Comparison of ENCODE assay signal across 10 mouse cellular contexts in genomic region chr14:61346827-61347698, GRCm38 (mm10). TPM values are rescaled to one million over a fixed set of nuclear protein-coding genes. Genes with fewer than 3 reads are reported as not detected.
A peak's percentile ranks its signal among the peaks of the same experiment; 100 is the strongest.
DNase-seq lines count a peak whose midpoint lies in the region; ATAC-seq and TF ChIP-seq lines count a peak whose summit lies in the region.
"Had no signal": no experiment of that assay in that cellular context is flagged by ENCODE, and none has a peak within 500 bp of the region (broad histone marks: within the 10 kb centered on the region; RNA-seq: fewer than 3 reads in every experiment).

No protein-coding gene starts in this region.

- H3K27ac ChIP-seq in liver, embryonic 14.5 days: no peak overlapping the region
- no peak overlapping the region for H3K27ac ChIP-seq in liver, embryonic 12.5 days
- 0 out of 2 replicates have a peak overlapping the region, but pooled peaks have one; percentile 33 for H3K27ac ChIP-seq in forebrain, embryonic 14.5 days (ENCODE audit: low read depth, low read length)
- H3K27ac ChIP-seq: heart, embryonic 13.5 days; limb, embryonic 13.5 days had no signal

- H3K4me3 ChIP-seq in liver, embryonic 14.5 days (ENCODE audit: insufficient read depth in 1 of 2, low read depth in 2 of 2, low read length in 2 of 2): no peak overlapping the region
- H3K4me3 ChIP-seq in liver, embryonic 12.5 days: no peak overlapping the region
- no peak overlapping the region for H3K4me3 ChIP-seq in forebrain, embryonic 14.5 days (ENCODE audit: low read depth, low read length)
- H3K4me3 ChIP-seq: heart, embryonic 13.5 days; limb, embryonic 13.5 days had no signal

- WGBS in liver, embryonic 14.5 days (ENCODE audit: insufficient replicate concordance): 71% methylated on average over 10 of the region's 10 CpGs
- WGBS in liver, embryonic 12.5 days (ENCODE audit: insufficient replicate concordance): 74% methylated on average over 10 of the region's 10 CpGs
- 24% methylated on average over 10 of the region's 10 CpGs for WGBS in forebrain, embryonic 14.5 days

- no peak for ATAC-seq in liver, embryonic 14.5 days (ENCODE audit: insufficient read depth)
- no peak for ATAC-seq in liver, embryonic 12.5 days
- ATAC-seq in forebrain, embryonic 14.5 days: peak; percentile 97
- ATAC-seq in monocyte, adult 5-6 weeks (replicated peaks; ENCODE audit: insufficient number of reproducible peaks, low FRiP score, low TSS enrichment, poor library complexity, severe bottlenecking): no peak

- no peaks in the 10 kb centered on the region for H3K27me3 ChIP-seq in liver, embryonic 14.5 days (ENCODE audit: control insufficient read depth, insufficient read depth, low read length)
- H3K27me3 ChIP-seq in liver, embryonic 12.5 days (replicated peaks): no peaks in the 10 kb centered on the region
- H3K27me3 ChIP-seq in forebrain, embryonic 14.5 days (replicated peaks; ENCODE audit: control insufficient read depth, insufficient read depth, low read length): no peaks in the 10 kb centered on the region
- H3K27me3 ChIP-seq: heart, embryonic 13.5 days; limb, embryonic 13.5 days had no signal

- H3K4me2 ChIP-seq in liver, embryonic 14.5 days (ENCODE audit: low read depth): no peak overlapping the region
- H3K4me2 ChIP-seq in liver, embryonic 12.5 days: no peak overlapping the region
- no peak overlapping the region for H3K4me2 ChIP-seq in forebrain, embryonic 14.5 days (ENCODE audit: low read length)
- H3K4me2 ChIP-seq: heart, embryonic 13.5 days; limb, embryonic 13.5 days had no signal

- peak; percentile 40; the same call in 1 of the 2 replicates for TF ChIP-seq CTCF in liver, embryonic 14.5 days (IDR thresholded peaks at IDR 0.05; ENCODE audit: low read depth)

- H3K9me3 ChIP-seq in liver, embryonic 14.5 days (ENCODE audit: control insufficient read depth, low read length): no peaks in the 10 kb centered on the region
- no peaks in the 10 kb centered on the region for H3K9me3 ChIP-seq in liver, embryonic 12.5 days (replicated peaks)
- H3K9me3 ChIP-seq in forebrain, embryonic 14.5 days (replicated peaks; ENCODE audit: control insufficient read depth, low read length): no peaks in the 10 kb centered on the region
- H3K9me3 ChIP-seq: heart, embryonic 13.5 days; limb, embryonic 13.5 days had no signal

- no peak for TF ChIP-seq EP300 in liver, embryonic 14.5 days (IDR thresholded peaks at IDR 0.05; ENCODE audit: low read depth)

- peaks cover 0 to 4% of the 10 kb centered on the region in 2 experiments; a peak in 2 of 4 replicates for H3K4me1 ChIP-seq in liver, embryonic 14.5 days (replicated peaks; ENCODE audit: control insufficient read depth in 2 of 2, insufficient read depth in 2 of 2, low read length in 1 of 2)
- peaks cover 8% of the 10 kb centered on the region; the same call in 1 of the 2 replicates for H3K4me1 ChIP-seq in liver, embryonic 12.5 days
- no peaks in the 10 kb centered on the region for H3K4me1 ChIP-seq in forebrain, embryonic 14.5 days (ENCODE audit: control insufficient read depth, insufficient read depth, low read length)
- H3K4me1 ChIP-seq: heart, embryonic 13.5 days; limb, embryonic 13.5 days had no signal

- no peaks in the 10 kb centered on the region for H3K36me3 ChIP-seq in liver, embryonic 14.5 days (replicated peaks; ENCODE audit: control insufficient read depth, insufficient read depth, low read depth)
- H3K36me3 ChIP-seq in liver, embryonic 12.5 days: no peaks in the 10 kb centered on the region
- H3K36me3 ChIP-seq in forebrain, embryonic 14.5 days (ENCODE audit: control insufficient read depth, insufficient read depth, low read length): no peaks in the 10 kb centered on the region
- H3K36me3 ChIP-seq: heart, embryonic 13.5 days; limb, embryonic 13.5 days had no signal

- DNase-seq in embryo, embryonic 11 days: peak; percentile 26
- DNase-seq in embryo, embryonic 10.5 days (ENCODE audit: low spot score): no peak
- no peak for DNase-seq in liver, embryonic 14.5 days (ENCODE audit: low read depth in 3 of 3, low spot score in 3 of 3)
- peak; percentile 88 for DNase-seq in forebrain, embryonic 14.5 days (ENCODE audit: low spot score)
- peak; percentile 25 for DNase-seq in right cerebral cortex, adult 18-20 months
- no peak for DNase-seq in spleen, postnatal 14 days (ENCODE audit: low spot score in 2 of 2)

- H3K9ac ChIP-seq in liver, embryonic 14.5 days (replicated peaks): no peak overlapping the region
- H3K9ac ChIP-seq in liver, embryonic 12.5 days: no peak overlapping the region
- H3K9ac ChIP-seq in forebrain, embryonic 14.5 days (ENCODE audit: low read length): no peak overlapping the region
- H3K9ac ChIP-seq: heart, embryonic 13.5 days; limb, embryonic 13.5 days had no signal

RNA-seq across cellular contexts. Expression of gene Ebpl, which starts 13.2 kb away (rescaled TPM):
- polyA plus RNA-seq in liver, embryonic 14.5 days (2012; rRNA removed): 0.90 and 1.1 TPM in 2 replicates
- 4.7 and 4.9 TPM in 2 replicates for polyA plus RNA-seq in liver, embryonic 14.5 days (2014; fragmentation: Nextera tagmentation; extraction: Ambion mirVana)
- 3.9 and 4.3 TPM in 2 replicates for polyA plus RNA-seq in liver, embryonic 12.5 days (2016; fragmentation: Nextera tagmentation; extraction: Ambion mirVana)
- polyA plus RNA-seq in forebrain, embryonic 14.5 days (2014; fragmentation: Nextera tagmentation; extraction: Ambion mirVana): 10.0 and 10.5 TPM in 2 replicates
- total RNA-seq in monocyte, adult 5-6 weeks (2017): 0.53 to 4.3 TPM (median 2.5 TPM) in 3 replicates

RNA-seq across cellular contexts. Expression of gene Arl11, which starts 37.5 kb away (rescaled TPM):
- polyA plus RNA-seq in liver, embryonic 14.5 days (2012; rRNA removed): 1.1 and 1.6 TPM in 2 replicates
- 1.4 and 1.8 TPM in 2 replicates for polyA plus RNA-seq in liver, embryonic 14.5 days (2014; fragmentation: Nextera tagmentation; extraction: Ambion mirVana)
- polyA plus RNA-seq in liver, embryonic 12.5 days (2016; fragmentation: Nextera tagmentation; extraction: Ambion mirVana): 1.1 TPM in 2 replicates
- 0.56 and 0.72 TPM in 2 replicates for polyA plus RNA-seq in forebrain, embryonic 14.5 days (2014; fragmentation: Nextera tagmentation; extraction: Ambion mirVana)
- 3.1 to 7.7 TPM (median 4.9 TPM) in 3 replicates for total RNA-seq in monocyte, adult 5-6 weeks (2017)

Comparison
In these comparisons a context has a peak if more than half of its experiments do, and no peak if none do; other contexts are left out.
1. DNase-seq: peak in embryo, embryonic 11 days (single experiment), forebrain, embryonic 14.5 days (single experiment) and right cerebral cortex, adult 18-20 months (single experiment); none in embryo, embryonic 10.5 days (single experiment), liver, embryonic 14.5 days (0 of 3) and spleen, postnatal 14 days (0 of 2).